11 mouse cellular contexts compared by ENCODE assay signal in the genomic region with DNA sequence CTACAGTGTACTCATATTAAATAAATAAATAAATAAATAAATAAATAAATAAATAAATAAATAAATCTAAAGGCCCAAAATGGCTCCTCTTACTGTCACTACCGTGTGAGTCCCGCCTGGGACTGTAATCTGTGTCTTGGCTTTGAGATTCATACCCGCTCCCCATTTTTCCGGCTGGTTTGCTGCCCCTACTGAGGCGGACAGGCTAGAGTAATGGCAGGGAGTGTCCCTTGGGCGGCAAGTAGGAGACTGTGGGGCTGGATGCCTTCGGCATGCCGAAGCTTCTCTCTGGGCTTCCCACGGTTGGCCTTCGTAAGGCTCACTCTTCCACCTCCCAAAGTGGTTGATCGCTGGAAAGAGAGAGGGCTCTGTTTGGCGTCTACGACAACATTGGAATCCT. TPM values are rescaled to one million over a fixed set of nuclear protein-coding genes. Genes with fewer than 3 reads are reported as not detected.
A peak's percentile ranks its signal among the peaks of the same experiment; 100 is the strongest.
DNase-seq lines count a peak whose midpoint lies in the region; ATAC-seq lines count a peak whose summit lies in the region.
"Not testable (repeated sequence)": the region's sequence is repeated elsewhere in the genome, so short reads cannot be mapped to it uniquely, and the experiment has no call there.
"Had no signal": no experiment of that assay in that cellular context is flagged by ENCODE, and none has a peak within 500 bp of the region (broad histone marks: within the 10 kb centered on the region; RNA-seq: fewer than 3 reads in every experiment).

No protein-coding gene starts in this region.

- H3K27ac ChIP-seq in heart, embryonic 10.5 days; limb, embryonic 10.5 days; midbrain, embryonic 11.5 days (ENCODE audit: low read depth, low read length): not testable (repeated sequence)

- H3K4me2 ChIP-seq in midbrain, embryonic 11.5 days = not testable (repeated sequence)

- not testable (repeated sequence) for H3K4me3 ChIP-seq in heart, embryonic 10.5 days; limb, embryonic 10.5 days; midbrain, embryonic 11.5 days (ENCODE audit: low read depth, low read length)

- peak; percentile 61 for DNase-seq in heart, embryonic 10.5 days (ENCODE audit: low spot score)
- peak; percentile 19 for DNase-seq in limb, embryonic 10.5 days (ENCODE audit: low spot score)
- peak; percentile 31 for DNase-seq in midbrain, embryonic 11.5 days (ENCODE audit: low spot score, missing footprints)

- not testable (repeated sequence) for H3K9me3 ChIP-seq in heart, embryonic 10.5 days; limb, embryonic 10.5 days (replicated peaks); midbrain, embryonic 11.5 days (ENCODE audit: control insufficient read depth, low read length)

- H3K36me3 ChIP-seq in heart, embryonic 10.5 days; limb, embryonic 10.5 days; midbrain, embryonic 11.5 days (ENCODE audit: control insufficient read depth, insufficient read depth, low read length): not testable (repeated sequence)

- ATAC-seq in common myeloid progenitor, adult 5-6 weeks (replicated peaks; ENCODE audit: low read depth, poor library complexity, severe bottlenecking) = 0 out of 2 replicates have a peak, but pooled peaks have one; percentile 22
- peak; percentile 70 for ATAC-seq in erythroblast, adult 5-6 weeks (replicated peaks; ENCODE audit: low FRiP score, poor library complexity, severe bottlenecking)
- peak; percentile 39; the same call in 1 of the 2 replicates for ATAC-seq in granulocyte monocyte progenitor cell, adult 5-6 weeks (replicated peaks; ENCODE audit: poor library complexity, severe bottlenecking)
- peak; percentile 30 for ATAC-seq in megakaryocyte progenitor cell, adult 5-6 weeks (replicated peaks; ENCODE audit: poor library complexity)
- not testable (repeated sequence) for ATAC-seq in midbrain, embryonic 11.5 days (ENCODE audit: low FRiP score)

- not testable (repeated sequence) for H3K4me1 ChIP-seq in heart, embryonic 10.5 days; limb, embryonic 10.5 days; midbrain, embryonic 11.5 days (ENCODE audit: control insufficient read depth, insufficient read depth, low read length)

- 81% methylated on average over 13 of the region's 13 CpGs for WGBS in heart, embryonic 10.5 days
- 84% methylated on average over 13 of the region's 13 CpGs for WGBS in limb, embryonic 10.5 days
- WGBS in midbrain, embryonic 11.5 days = 88% methylated on average over 13 of the region's 13 CpGs

- not testable (repeated sequence) for H3K9ac ChIP-seq in midbrain, embryonic 11.5 days (ENCODE audit: low read length)

- H3K27me3 ChIP-seq in heart, embryonic 10.5 days (ENCODE audit: insufficient read depth, poor library complexity, severe bottlenecking); limb, embryonic 10.5 days (ENCODE audit: low read depth, poor library complexity, severe bottlenecking); midbrain, embryonic 11.5 days (ENCODE audit: control insufficient read depth, insufficient read depth, low read length): not testable (repeated sequence)

RNA-seq across cellular contexts. Expression of gene Mfap1b, which starts 7.0 kb away (rescaled TPM):
- total RNA-seq in common myeloid progenitor, adult 5-6 weeks (2017) = 51.2 and 61.1 TPM in 2 replicates
- 6.9 and 16.3 TPM in 2 replicates for total RNA-seq in erythroblast, adult 5-6 weeks (2015; ENCODE audit: low replicate concordance)
- total RNA-seq in erythroblast, adult 5-6 weeks (2017; ENCODE audit: low replicate concordance) = 20.6 and 22.9 TPM in 2 replicates
- total RNA-seq in granulocyte monocyte progenitor cell, adult 5-6 weeks (2014; fragmentation: Nextera tagmentation) = 23.3 and 30.9 TPM in 2 replicates
- 45.9 and 52.2 TPM in 2 replicates for total RNA-seq in granulocyte monocyte progenitor cell, adult 5-6 weeks (2017)
- 45.4 and 49.3 TPM in 2 replicates for polyA plus RNA-seq in heart, embryonic 10.5 days (2016; fragmentation: Nextera tagmentation; extraction: Ambion mirVana)
- 44.5 and 54.5 TPM in 2 replicates for polyA plus RNA-seq in limb, embryonic 10.5 days (2016; fragmentation: Nextera tagmentation; extraction: Ambion mirVana)
- total RNA-seq in megakaryocyte progenitor cell, adult 5-6 weeks (2015) = 34.8 and 37.2 TPM in 2 replicates
- 39.6 and 51.1 TPM in 2 replicates for total RNA-seq in megakaryocyte progenitor cell, adult 5-6 weeks (2017)
- polyA plus RNA-seq in midbrain, embryonic 11.5 days (2014; fragmentation: Nextera tagmentation; extraction: Ambion mirVana) = 69.1 and 76.0 TPM in 2 replicates

RNA-seq across cellular contexts. Expression of gene Serinc4, which starts 24.3 kb away (rescaled TPM):
- total RNA-seq in common myeloid progenitor, adult 5-6 weeks (2017) = 1.4 and 1.8 TPM in 2 replicates
- not detected in 2 replicates for total RNA-seq in erythroblast, adult 5-6 weeks (2015; ENCODE audit: low replicate concordance)
- total RNA-seq in erythroblast, adult 5-6 weeks (2017; ENCODE audit: low replicate concordance) = 0.68 TPM in 1 of 2 replicates, not detected in the other
- total RNA-seq in granulocyte monocyte progenitor cell, adult 5-6 weeks (2014; fragmentation: Nextera tagmentation) = not detected in 2 replicates
- total RNA-seq in granulocyte monocyte progenitor cell, adult 5-6 weeks (2017) = 0.26 and 0.60 TPM in 2 replicates
- polyA plus RNA-seq in heart, embryonic 10.5 days (2016; fragmentation: Nextera tagmentation; extraction: Ambion mirVana) = 0.09 and 0.20 TPM in 2 replicates
- 0.10 TPM in 1 of 2 replicates, not detected in the other for polyA plus RNA-seq in limb, embryonic 10.5 days (2016; fragmentation: Nextera tagmentation; extraction: Ambion mirVana)
- total RNA-seq in megakaryocyte progenitor cell, adult 5-6 weeks (2015) = not detected in 2 replicates
- 0.74 and 1.5 TPM in 2 replicates for total RNA-seq in megakaryocyte progenitor cell, adult 5-6 weeks (2017)
- polyA plus RNA-seq in midbrain, embryonic 11.5 days (2014; fragmentation: Nextera tagmentation; extraction: Ambion mirVana) = 0.48 and 0.77 TPM in 2 replicates
- total RNA-seq: adrenal gland, postnatal 14 days had no signal
- polyA plus RNA-seq: activated CD4-positive, CD25-positive, alpha-beta regulatory T cell, adult 4 months; erythroblast, embryonic 14.5 days; G1E had no signal

RNA-seq across cellular contexts. Expression of gene Mfap1a, which starts 25.5 kb away (rescaled TPM):
- 34.0 and 34.7 TPM in 2 replicates for total RNA-seq in common myeloid progenitor, adult 5-6 weeks (2017)
- total RNA-seq in erythroblast, adult 5-6 weeks (2015; ENCODE audit: low replicate concordance) = 12.1 and 15.3 TPM in 2 replicates
- 11.7 and 15.1 TPM in 2 replicates for total RNA-seq in erythroblast, adult 5-6 weeks (2017; ENCODE audit: low replicate concordance)
- total RNA-seq in granulocyte monocyte progenitor cell, adult 5-6 weeks (2014; fragmentation: Nextera tagmentation) = 23.3 and 24.5 TPM in 2 replicates
- total RNA-seq in granulocyte monocyte progenitor cell, adult 5-6 weeks (2017) = 36.3 and 46.9 TPM in 2 replicates
- polyA plus RNA-seq in heart, embryonic 10.5 days (2016; fragmentation: Nextera tagmentation; extraction: Ambion mirVana) = 17.7 and 23.8 TPM in 2 replicates
- polyA plus RNA-seq in limb, embryonic 10.5 days (2016; fragmentation: Nextera tagmentation; extraction: Ambion mirVana) = 24.3 and 29.7 TPM in 2 replicates
- 20.5 and 25.2 TPM in 2 replicates for total RNA-seq in megakaryocyte progenitor cell, adult 5-6 weeks (2015)
- 33.5 and 39.0 TPM in 2 replicates for total RNA-seq in megakaryocyte progenitor cell, adult 5-6 weeks (2017)
- polyA plus RNA-seq in midbrain, embryonic 11.5 days (2014; fragmentation: Nextera tagmentation; extraction: Ambion mirVana) = 27.0 and 27.9 TPM in 2 replicates

RNA-seq across cellular contexts. Expression of gene Wdr76, which starts 25.6 kb away (rescaled TPM):
- total RNA-seq in common myeloid progenitor, adult 5-6 weeks (2017) = 38.6 and 42.9 TPM in 2 replicates
- 11.9 and 13.8 TPM in 2 replicates for total RNA-seq in erythroblast, adult 5-6 weeks (2015; ENCODE audit: low replicate concordance)
- 19.2 and 25.5 TPM in 2 replicates for total RNA-seq in erythroblast, adult 5-6 weeks (2017; ENCODE audit: low replicate concordance)
- 34.1 and 39.1 TPM in 2 replicates for total RNA-seq in granulocyte monocyte progenitor cell, adult 5-6 weeks (2014; fragmentation: Nextera tagmentation)
- 33.9 and 38.7 TPM in 2 replicates for total RNA-seq in granulocyte monocyte progenitor cell, adult 5-6 weeks (2017)
- polyA plus RNA-seq in heart, embryonic 10.5 days (2016; fragmentation: Nextera tagmentation; extraction: Ambion mirVana) = 6.8 and 9.1 TPM in 2 replicates
- polyA plus RNA-seq in limb, embryonic 10.5 days (2016; fragmentation: Nextera tagmentation; extraction: Ambion mirVana) = 9.1 and 10.3 TPM in 2 replicates
- total RNA-seq in megakaryocyte progenitor cell, adult 5-6 weeks (2015) = 38.0 and 40.1 TPM in 2 replicates
- total RNA-seq in megakaryocyte progenitor cell, adult 5-6 weeks (2017) = 38.9 and 39.1 TPM in 2 replicates
- 13.4 and 14.6 TPM in 2 replicates for polyA plus RNA-seq in midbrain, embryonic 11.5 days (2014; fragmentation: Nextera tagmentation; extraction: Ambion mirVana)

RNA-seq across cellular contexts. Expression of gene Hypk, which starts 27.8 kb away (rescaled TPM):
- 76.4 and 129 TPM in 2 replicates for total RNA-seq in common myeloid progenitor, adult 5-6 weeks (2017)
- 27.7 and 28.2 TPM in 2 replicates for total RNA-seq in erythroblast, adult 5-6 weeks (2015; ENCODE audit: low replicate concordance)
- 22.3 and 31.5 TPM in 2 replicates for total RNA-seq in erythroblast, adult 5-6 weeks (2017; ENCODE audit: low replicate concordance)
- 103 and 133 TPM in 2 replicates for total RNA-seq in granulocyte monocyte progenitor cell, adult 5-6 weeks (2014; fragmentation: Nextera tagmentation)
- total RNA-seq in granulocyte monocyte progenitor cell, adult 5-6 weeks (2017) = 78.2 and 90.6 TPM in 2 replicates
- 139 and 162 TPM in 2 replicates for polyA plus RNA-seq in heart, embryonic 10.5 days (2016; fragmentation: Nextera tagmentation; extraction: Ambion mirVana)
- polyA plus RNA-seq in limb, embryonic 10.5 days (2016; fragmentation: Nextera tagmentation; extraction: Ambion mirVana) = 172 and 201 TPM in 2 replicates
- total RNA-seq in megakaryocyte progenitor cell, adult 5-6 weeks (2015) = 102 and 117 TPM in 2 replicates
- total RNA-seq in megakaryocyte progenitor cell, adult 5-6 weeks (2017) = 106 and 130 TPM in 2 replicates
- polyA plus RNA-seq in midbrain, embryonic 11.5 days (2014; fragmentation: Nextera tagmentation; extraction: Ambion mirVana) = 118 and 128 TPM in 2 replicates
